In the genomic region with DNA sequence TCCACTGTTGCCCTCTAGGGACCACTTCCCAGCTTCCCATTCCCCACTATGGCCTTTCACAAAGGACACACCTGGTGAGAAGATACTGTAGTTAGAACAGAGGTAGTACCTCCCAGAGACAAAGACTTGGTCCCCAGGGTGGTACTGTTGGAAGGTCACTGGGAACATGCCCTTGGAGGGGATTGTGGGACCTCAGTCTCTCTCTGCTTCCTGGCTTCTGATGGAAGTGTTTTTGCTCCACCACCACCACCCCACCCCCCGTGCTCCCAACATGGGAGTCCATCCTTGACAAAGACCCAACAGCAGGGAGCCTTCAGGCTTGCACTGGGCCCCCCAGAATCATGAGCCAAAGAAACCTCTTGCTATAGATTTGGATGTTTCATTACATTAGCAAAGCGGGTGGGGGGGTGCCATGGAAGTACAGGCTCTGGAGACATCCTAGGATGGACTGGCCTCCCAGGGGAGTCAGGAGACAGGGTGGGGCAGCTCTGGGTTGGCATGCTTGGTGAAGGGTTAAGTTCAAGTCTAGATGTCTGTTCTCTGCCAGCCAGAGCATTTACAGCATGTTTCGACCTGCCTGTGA, we compare ENCODE assay signal across 16 mouse cellular contexts. TPM values are rescaled to one million over a fixed set of nuclear protein-coding genes. Genes with fewer than 3 reads are reported as not detected.
A peak's percentile ranks its signal among the peaks of the same experiment; 100 is the strongest.
DNase-seq lines count a peak whose midpoint lies in the region; ATAC-seq lines count a peak whose summit lies in the region.
"Had no signal": no experiment of that assay in that cellular context is flagged by ENCODE, and none has a peak within 500 bp of the region (broad histone marks: within the 10 kb centered on the region; RNA-seq: fewer than 3 reads in every experiment).

No protein-coding gene starts in this region.

- ATAC-seq in heart, embryonic 14.5 days (ENCODE audit: insufficient number of reproducible peaks, insufficient read depth, low FRiP score, low read depth), result no peak
- ATAC-seq in lung, embryonic 16.5 days (ENCODE audit: low read depth), result no peak
- ATAC-seq: forebrain, embryonic 14.5 days had no signal

- no peaks in the 10 kb centered on the region for H3K27me3 ChIP-seq in heart, embryonic 14.5 days (ENCODE audit: control insufficient read depth, insufficient read depth, low read length)
- no peaks in the 10 kb centered on the region for H3K27me3 ChIP-seq in lung, embryonic 16.5 days (ENCODE audit: control insufficient read depth, insufficient read depth, low read depth, low read length)
- H3K27me3 ChIP-seq in limb, embryonic 10.5 days (ENCODE audit: low read depth, poor library complexity, severe bottlenecking), result no peaks in the 10 kb centered on the region

- no peak for DNase-seq in heart, postnatal 25 days (ENCODE audit: low spot score)
- no peak for DNase-seq in lung, postnatal 4 days
- peak; percentile 22 to 26 for DNase-seq in cerebellum, postnatal 10 days
- DNase-seq in limb, embryonic 10.5 days (ENCODE audit: low spot score), result no peak
- DNase-seq in gastrocnemius, postnatal 36 days, result no peak
- DNase-seq in adrenal gland, adult (ENCODE audit: inconsistent age in 2 of 2, low spot score in 1 of 2), result no peak
- DNase-seq: adrenal gland, adult 2 months; heart, adult 18-20 months; kidney, adult 8-10 months; lung, postnatal 10 days; thymus, postnatal 25 days had no signal

- intact Hi-C loops in heart, postnatal 25 days (cut with DNase I), result no loop called here
- intact Hi-C loops in gastrocnemius, postnatal 36 days (cut with DNase I), result no loop called here

- WGBS in heart, embryonic 14.5 days, result 88% methylated on average over 3 of the region's 3 CpGs
- WGBS in lung, embryonic 16.5 days, result 71% methylated on average over 3 of the region's 3 CpGs
- 86% methylated on average over 3 of the region's 3 CpGs for WGBS in limb, embryonic 10.5 days

- 0 out of 2 replicates have a peak overlapping the region, but pooled peaks have one; percentile 34 for H3K9ac ChIP-seq in heart, embryonic 14.5 days (ENCODE audit: low read length)
- 0 out of 2 replicates have a peak overlapping the region, but pooled peaks have one; percentile 6 for H3K9ac ChIP-seq in lung, embryonic 16.5 days (ENCODE audit: low read length)

- peaks cover 55 to 72% of the 10 kb centered on the region in 2 experiments for H3K4me1 ChIP-seq in heart, embryonic 14.5 days (ENCODE audit: control insufficient read depth in 2 of 2, insufficient read depth in 2 of 2, low read length in 2 of 2)
- peaks cover 60% of the 10 kb centered on the region for H3K4me1 ChIP-seq in lung, embryonic 16.5 days (replicated peaks; ENCODE audit: control insufficient read depth, insufficient read depth, low read length)
- peaks cover 37% of the 10 kb centered on the region for H3K4me1 ChIP-seq in limb, embryonic 10.5 days

- H3K9me3 ChIP-seq in heart, embryonic 14.5 days (ENCODE audit: control insufficient read depth, low read length), result no peaks in the 10 kb centered on the region
- no peaks in the 10 kb centered on the region for H3K9me3 ChIP-seq in lung, embryonic 16.5 days (ENCODE audit: control insufficient read depth, low read length)
- no peaks in the 10 kb centered on the region for H3K9me3 ChIP-seq in limb, embryonic 10.5 days (replicated peaks)
- H3K9me3 ChIP-seq: G1E had no signal

- H3K27ac ChIP-seq in heart, embryonic 14.5 days (replicated peaks in 1 of 2; ENCODE audit: control insufficient read depth in 1 of 2, insufficient read depth in 1 of 2, low read depth in 2 of 2, low read length in 2 of 2), result peak overlapping the region; percentile 6 to 41; a peak in 1 of 4 replicates
- H3K27ac ChIP-seq in lung, embryonic 16.5 days (ENCODE audit: low read length), result peak overlapping the region; percentile 71
- H3K27ac ChIP-seq in limb, embryonic 10.5 days, result peak overlapping the region; percentile 12; the same call in 1 of the 2 replicates

- no peak overlapping the region for H3K4me2 ChIP-seq in heart, embryonic 14.5 days (ENCODE audit: low read length)
- no peak overlapping the region for H3K4me2 ChIP-seq in lung, embryonic 16.5 days (ENCODE audit: low read depth, low read length)
- H3K4me2 ChIP-seq: midbrain, embryonic 11.5 days had no signal

- H3K4me3 ChIP-seq in heart, embryonic 14.5 days (ENCODE audit: control insufficient read depth in 1 of 2, insufficient read depth in 1 of 2, low read depth in 1 of 2, low read length in 2 of 2), result no peak overlapping the region
- no peak overlapping the region for H3K4me3 ChIP-seq in lung, embryonic 16.5 days (ENCODE audit: low read length)
- H3K4me3 ChIP-seq in limb, embryonic 10.5 days, result no peak overlapping the region

- H3K36me3 ChIP-seq in heart, embryonic 14.5 days (ENCODE audit: control insufficient read depth, insufficient read depth, low read length), result no peaks in the 10 kb centered on the region
- H3K36me3 ChIP-seq in lung, embryonic 16.5 days (ENCODE audit: control insufficient read depth, insufficient read depth, low read length), result no peaks in the 10 kb centered on the region
- peaks cover 43% of the 10 kb centered on the region for H3K36me3 ChIP-seq in limb, embryonic 10.5 days

RNA-seq across cellular contexts. Expression of gene Mtss1l, which starts 14.9 kb away (rescaled TPM):
- polyA plus RNA-seq in heart, embryonic 14.5 days (2014; fragmentation: Nextera tagmentation; extraction: Ambion mirVana), result 17.2 and 17.6 TPM in 2 replicates
- 10 to 100 TPM; 33.8 to 36.1 TPM for total RNA-seq in heart, postnatal 25 days (2021)
- 13.2 and 15.5 TPM in 2 replicates for polyA plus RNA-seq in lung, embryonic 16.5 days (2015; fragmentation: Nextera tagmentation; extraction: Ambion mirVana)
- polyA plus RNA-seq in limb, embryonic 10.5 days (2016; fragmentation: Nextera tagmentation; extraction: Ambion mirVana), result 7.8 and 8.8 TPM in 2 replicates
- total RNA-seq in gastrocnemius, postnatal 36 days (2021), result 100 to 1,000 TPM in 1 of 2 experiments, 10 to 100 TPM in 1; 78.8 to 106 TPM

Comparison
In these comparisons a context has a peak if more than half of its experiments do, and no peak if none do; other contexts are left out.
1. H3K27ac ChIP-seq: peak in every context shown above with its lines; median percentile 71 in lung, embryonic 16.5 days; 24 in heart, embryonic 14.5 days; 12 in limb, embryonic 10.5 days.
2. DNase-seq: peak in cerebellum, postnatal 10 days (2 of 2); none in heart, postnatal 25 days (single experiment), lung, postnatal 4 days (0 of 2), limb, embryonic 10.5 days (single experiment), gastrocnemius, postnatal 36 days (0 of 2) and adrenal gland, adult (0 of 2).